Mouse (Mus musculus) embryonic fibroblast, embryonic 13.5 days (primary cell): ENCODE data around the gene Actr3b.

Experiments used
- CTCF ChIP-seq: IDR thresholded peaks from 2 replicates; pipeline ENCODE4 v1.5.1; 2011; ENCODE audit warnings: mild to moderate bottlenecking, control low read depth, low read length, moderate library complexity, borderline replicate concordance; ENCODE audit not compliant: insufficient read depth
- POLR2A ChIP-seq: IDR thresholded peaks from 2 replicates; pipeline ENCODE4 v1.6.1; 2011; ENCODE audit warnings: low read depth, mild to moderate bottlenecking, control low read depth, low read length, moderate library complexity

- TF ChIP-seq POLR2A (no peak), CTCF (no peak)
These were observed 8.2 kb upstream of the Actr3b start for GRCm38 (mm10) chr5:25751552-25751951.
